Mouse (Mus musculus): Measurements from ENCODE around the gene Pilra.

- TF ChIP-seq CTCF (IDR thresholded peaks at IDR 0.05; ENCODE audit: low read depth, low read length) (no peak), POLR2AphosphoS5 (IDR thresholded peaks at IDR 0.05; ENCODE audit: insufficient replicate concordance, low read depth, low read length) (no peak), GATA1 (IDR thresholded peaks at IDR 0.05; ENCODE audit: borderline replicate concordance, low read length) (no peak), TAL1 (conservative IDR thresholded peaks at IDR 0.05; ENCODE audit: low read depth, low read length) (no peak), GATA2 (IDR thresholded peaks at IDR 0.05; ENCODE audit: borderline replicate concordance, low read depth, low read length) (no peak)
Observed at GRCm38 (mm10) chr5:137833500-137833899, 2.6 kb downstream of the Pilra start.
